Mouse (Mus musculus): Measurements from ENCODE around the gene St6galnac1.

- TF ChIP-seq CTCF (conservative IDR thresholded peaks at IDR 0.05; ENCODE audit: insufficient read depth, insufficient read length, low read depth, low read length): no peak
- TF ChIP-seq POLR2A (IDR thresholded peaks at IDR 0.05; ENCODE audit: low read depth, low read length): no peak
These were observed 25.8 kb upstream of the St6galnac1 start for GRCm38 (mm10) chr11:116801106-116801505.

All from kidney, adult 2 months (tissue).